8 mouse cellular contexts compared by ENCODE assay signal in genomic region chr12:76369978-76370830, GRCm38 (mm10). TPM values are rescaled to one million over a fixed set of nuclear protein-coding genes. Genes with fewer than 3 reads are reported as not detected.
A peak's percentile ranks its signal among the peaks of the same experiment; 100 is the strongest.
DNase-seq lines count a peak whose midpoint lies in the region; ATAC-seq and TF ChIP-seq lines count a peak whose summit lies in the region.

Gene Zbtb1, plus strand, starts transcription at chr12:76370266.

- peak within 1 kb of the TSS; percentile 89 for H3ac ChIP-seq in C2C12 (ENCODE audit: control insufficient read depth, insufficient read length, low read depth)

- no peaks in the 10 kb centered on the region for H3K9me3 ChIP-seq in erythroblast, embryonic 14.5 days (ENCODE audit: control insufficient read depth, low read length)
- H3K9me3 ChIP-seq in heart, embryonic 13.5 days: no peaks in the 10 kb centered on the region
- H3K9me3 ChIP-seq in liver, embryonic 14.5 days (ENCODE audit: control insufficient read depth, low read length): no peaks in the 10 kb centered on the region
- no peaks in the 10 kb centered on the region for H3K9me3 ChIP-seq in stomach, embryonic 16.5 days (replicated peaks; ENCODE audit: control insufficient read depth, low read length)

- peak within 1 kb of the TSS; percentile 100 for H3K27ac ChIP-seq in heart, embryonic 13.5 days (replicated peaks)
- H3K27ac ChIP-seq in liver, embryonic 14.5 days: peak within 1 kb of the TSS; percentile 77
- peak within 1 kb of the TSS; percentile 100 for H3K27ac ChIP-seq in stomach, embryonic 16.5 days (ENCODE audit: low read length)

- peak within 1 kb of the TSS; percentile 89 for H3K4me3 ChIP-seq in C2C12 (ENCODE audit: insufficient read depth, poor library complexity, severe bottlenecking)
- peak within 1 kb of the TSS; percentile 96 for H3K4me3 ChIP-seq in erythroblast, embryonic 14.5 days (replicated peaks)
- peak within 1 kb of the TSS; percentile 96 for H3K4me3 ChIP-seq in heart, embryonic 13.5 days
- H3K4me3 ChIP-seq in liver, embryonic 14.5 days (ENCODE audit: insufficient read depth in 1 of 2, low read depth in 2 of 2, low read length in 2 of 2): peak within 1 kb of the TSS; percentile 90 to 98
- H3K4me3 ChIP-seq in stomach, embryonic 16.5 days (replicated peaks; ENCODE audit: low read length): peak within 1 kb of the TSS; percentile 96

- peaks cover 79% of the 10 kb centered on the region for H3K4me1 ChIP-seq in erythroblast, embryonic 14.5 days (ENCODE audit: control insufficient read depth)
- peaks cover 69% of the 10 kb centered on the region for H3K4me1 ChIP-seq in heart, embryonic 13.5 days
- peaks cover 49 to 52% of the 10 kb centered on the region in 2 experiments for H3K4me1 ChIP-seq in liver, embryonic 14.5 days (replicated peaks; ENCODE audit: control insufficient read depth in 2 of 2, insufficient read depth in 2 of 2, low read length in 1 of 2)
- peaks cover 40% of the 10 kb centered on the region for H3K4me1 ChIP-seq in stomach, embryonic 16.5 days (ENCODE audit: control insufficient read depth, insufficient read depth, low read length)

- TF ChIP-seq CTCF in C2C12 (IDR thresholded peaks at IDR 0.05; ENCODE audit: control insufficient read depth, insufficient read depth, insufficient read length): no peak
- TF ChIP-seq CTCF in liver, embryonic 14.5 days (IDR thresholded peaks at IDR 0.05; ENCODE audit: low read depth): no peak

- peaks cover 8% of the 10 kb centered on the region for H3K36me3 ChIP-seq in C2C12 (ENCODE audit: control insufficient read depth, insufficient read depth)
- peaks cover 12% of the 10 kb centered on the region for H3K36me3 ChIP-seq in erythroblast, embryonic 14.5 days (ENCODE audit: control insufficient read depth)
- H3K36me3 ChIP-seq in heart, embryonic 13.5 days: peaks cover 2% of the 10 kb centered on the region; the same call in 1 of the 2 replicates
- no peaks in the 10 kb centered on the region for H3K36me3 ChIP-seq in liver, embryonic 14.5 days (replicated peaks; ENCODE audit: control insufficient read depth, insufficient read depth, low read depth)
- no peaks in the 10 kb centered on the region for H3K36me3 ChIP-seq in stomach, embryonic 16.5 days (ENCODE audit: control insufficient read depth, insufficient read depth, low read length)

- H3K9ac ChIP-seq in heart, embryonic 13.5 days: peak within 1 kb of the TSS; percentile 99
- peak within 1 kb of the TSS; percentile 99 for H3K9ac ChIP-seq in liver, embryonic 14.5 days (replicated peaks)
- H3K9ac ChIP-seq in stomach, embryonic 16.5 days (ENCODE audit: low read length): peak within 1 kb of the TSS; percentile 100

- TF ChIP-seq EP300 in liver, embryonic 14.5 days (IDR thresholded peaks at IDR 0.05; ENCODE audit: low read depth): no peak

- peak; percentile 28 for ATAC-seq in heart, embryonic 13.5 days (ENCODE audit: extremely low read depth, insufficient number of reproducible peaks, low FRiP score, low TSS enrichment)
- ATAC-seq in liver, embryonic 14.5 days (ENCODE audit: insufficient read depth): peak; percentile 53
- peak; percentile 66 for ATAC-seq in stomach, embryonic 16.5 days (ENCODE audit: insufficient read depth, low FRiP score)

- peaks cover 86% of the 10 kb centered on the region for H3K79me2 ChIP-seq in C2C12 (ENCODE audit: control insufficient read depth, insufficient read depth)

- no peaks in the 10 kb centered on the region for H3K27me3 ChIP-seq in C2C12 (ENCODE audit: control insufficient read depth, insufficient read depth, insufficient read length)
- no peaks in the 10 kb centered on the region for H3K27me3 ChIP-seq in erythroblast, embryonic 14.5 days (ENCODE audit: control insufficient read depth)
- H3K27me3 ChIP-seq in heart, embryonic 13.5 days (replicated peaks): no peaks in the 10 kb centered on the region
- H3K27me3 ChIP-seq in liver, embryonic 14.5 days (ENCODE audit: control insufficient read depth, insufficient read depth, low read length): no peaks in the 10 kb centered on the region
- no peaks in the 10 kb centered on the region for H3K27me3 ChIP-seq in stomach, embryonic 16.5 days (ENCODE audit: control insufficient read depth, insufficient read depth, low read length)

- peak; percentile 88 for DNase-seq in brain, adult 2 months (ENCODE audit: low read depth, low spot score)
- DNase-seq in kidney, postnatal 10 days: peak; percentile 89
- DNase-seq in liver, embryonic 14.5 days (ENCODE audit: low read depth in 3 of 3, low spot score in 3 of 3): peak in 2 of 3 experiments; percentile 52 to 60
- peak; percentile 89 for DNase-seq in neural tube, embryonic 10.5 days (ENCODE audit: extremely low spot score, low spot score)

- peaks cover 62% of the 10 kb centered on the region for H3K79me3 ChIP-seq in C2C12 (ENCODE audit: low read depth)

- under 1% methylated on average over 65 of the region's 99 CpGs for WGBS in heart, embryonic 13.5 days
- under 1% methylated on average over 74 of the region's 99 CpGs for WGBS in liver, embryonic 14.5 days (ENCODE audit: insufficient replicate concordance)
- WGBS in stomach, embryonic 16.5 days: under 1% methylated on average over 92 of the region's 99 CpGs

- peak within 1 kb of the TSS; percentile 95 for H3K4me2 ChIP-seq in heart, embryonic 13.5 days
- peak within 1 kb of the TSS; percentile 99 for H3K4me2 ChIP-seq in liver, embryonic 14.5 days (ENCODE audit: low read depth)
- H3K4me2 ChIP-seq in stomach, embryonic 16.5 days (ENCODE audit: low read depth, low read length): peak within 1 kb of the TSS; percentile 80

TF ChIP-seq in C2C12, 6 proteins besides CTCF, POLR2A, EP300 and RAD21:
- no peak for TF ChIP-seq MAX (IDR thresholded peaks at IDR 0.05)
- TF ChIP-seq CEBPB (IDR thresholded peaks at IDR 0.05; ENCODE audit: low read depth): no peak
- TF ChIP-seq MYOG (IDR thresholded peaks at IDR 0.05; ENCODE audit: control insufficient read depth, extremely low read depth, insufficient read length): no peak
- no peak for TF ChIP-seq FOSL1 (IDR thresholded peaks at IDR 0.05; ENCODE audit: insufficient read depth, low read length, poor library complexity, severe bottlenecking)

RNA-seq across cellular contexts. Expression of gene Zbtb1, which starts in this region (rescaled TPM):
- 2.4 TPM for polyA plus RNA-seq in C2C12 (2012; fragmentation: generic; extraction: Trizol)
- polyA plus RNA-seq in erythroblast, embryonic 14.5 days (2012): 0.10 and 0.14 TPM in 2 replicates
- 6.3 and 6.4 TPM in 2 replicates for polyA plus RNA-seq in heart, embryonic 13.5 days (2015; fragmentation: Nextera tagmentation; extraction: Ambion mirVana)
- polyA plus RNA-seq in liver, embryonic 14.5 days (2012; rRNA removed): 1.5 and 2.6 TPM in 2 replicates
- polyA plus RNA-seq in liver, embryonic 14.5 days (2014; fragmentation: Nextera tagmentation; extraction: Ambion mirVana): 3.5 and 4.4 TPM in 2 replicates
- 8.4 and 8.7 TPM in 2 replicates for polyA plus RNA-seq in stomach, embryonic 16.5 days (2015; fragmentation: Nextera tagmentation; extraction: Ambion mirVana)

Comparison
In these comparisons a context has a peak if more than half of its experiments do, and no peak if none do; other contexts are left out.
1. Peak in every context shown above with its lines: DNase-seq, ATAC-seq, H3K4me3 ChIP-seq and H3K27ac ChIP-seq.